Mouse (Mus musculus): ENCODE measurements around the gene Ano4. TPM values are rescaled to one million over a fixed set of nuclear protein-coding genes. Genes with fewer than 3 reads are reported as not detected.

Ano4 gene
- total RNA-seq, 2 experiments from 2014 or later, result 8.0 to 10.0 TPM

Other genes starting within 250 kb of the Ano4 start
- 1 to 10 TPM; 2.7 to 3.1 TPM for gene Gas2l3, start 99.2 kb upstream of the Ano4 start, total RNA-seq (2021)
- gene Nr1h4, start 188.8 kb upstream of the Ano4 start, total RNA-seq (2021), result under 1 TPM; 0.28 to 0.37 TPM

Data from heart, adult 18-20 months (tissue).